8 mouse cellular contexts compared by ENCODE assay signal in the genomic region with DNA sequence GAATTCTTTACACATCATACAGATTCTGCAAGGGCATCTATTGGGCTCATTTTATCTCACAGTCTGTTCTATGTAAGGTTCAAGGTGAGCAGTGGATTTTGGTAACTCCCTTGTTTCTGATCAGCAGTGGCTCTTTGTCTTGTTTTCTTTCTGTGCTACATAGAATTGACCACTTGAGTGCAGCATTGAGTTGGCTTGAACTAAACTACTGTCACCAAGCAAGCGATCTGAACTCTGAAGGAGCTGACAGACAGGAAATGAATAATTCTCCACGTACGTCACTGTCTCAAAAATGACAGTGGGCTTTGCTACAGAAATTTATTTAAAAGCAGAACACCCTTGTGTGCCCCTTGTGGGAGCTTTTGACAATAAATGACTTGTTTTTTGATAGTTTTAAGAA.
DNase-seq lines count a peak whose midpoint lies in the region; ATAC-seq and TF ChIP-seq lines count a peak whose summit lies in the region.

No protein-coding gene starts in this region.

- CTCF ChIA-PET in Patski (lab: Charles Lee) = interaction anchor here (0.8 to 2.1 kb wide), 3 partner anchors 8 to 766 kb away, joined by 3 to 8 read pairs (median 4); no protein-coding TSS in a partner anchor

- in situ Hi-C loops in Patski (cut with MboI; ENCODE audit: low pct_unique_long_range_greater_than_20kb) = loop anchor here (5.0 kb wide), 1 partner anchor 764 kb away; no protein-coding TSS in a partner anchor

- no peak overlapping the region for H3K4me3 ChIP-seq in embryonic facial prominence, embryonic 14.5 days (ENCODE audit: low read depth, low read length)
- H3K4me3 ChIP-seq in hindbrain, embryonic 12.5 days = no peak overlapping the region
- H3K4me3 ChIP-seq in midbrain, embryonic 13.5 days (replicated peaks) = no peak overlapping the region

- H3K4me1 ChIP-seq in embryonic facial prominence, embryonic 14.5 days (ENCODE audit: control insufficient read depth, insufficient read depth, low read length) = no peaks in the 10 kb centered on the region
- peaks cover 11% of the 10 kb centered on the region for H3K4me1 ChIP-seq in hindbrain, embryonic 12.5 days
- H3K4me1 ChIP-seq in midbrain, embryonic 13.5 days (replicated peaks) = peaks cover 38% of the 10 kb centered on the region

- no peak for ATAC-seq in Patski
- ATAC-seq in embryonic facial prominence, embryonic 14.5 days (ENCODE audit: low read depth) = peak; percentile 75; the same call in 1 of the 2 replicates
- peak; percentile 76 for ATAC-seq in hindbrain, embryonic 12.5 days (ENCODE audit: low FRiP score)
- peak; percentile 82 for ATAC-seq in midbrain, embryonic 13.5 days

- TF ChIP-seq CTCF in Patski (IDR thresholded peaks at IDR 0.05) = peak; percentile 60

- intact Hi-C loops in left cerebral cortex, postnatal 36 days (cut with DNase I) = loop anchor here (2.0 to 5.0 kb wide), 3 partner anchors 669 to 904 kb away; no protein-coding TSS in a partner anchor

- POLR2A ChIA-PET in Patski (lab: Charles Lee) = no interaction called here

- DNase-seq in left cerebral cortex, adult 11 months (ENCODE audit: low spot score) = peak; percentile 47
- no peak for DNase-seq in left cerebral cortex, postnatal 36 days (ENCODE audit: low spot score in 2 of 2)
- peak; percentile 12 for DNase-seq in Patski (ENCODE audit: low read depth, low spot score)
- DNase-seq in embryonic facial prominence, embryonic 14.5 days (ENCODE audit: low spot score) = peak; percentile 82
- peak; percentile 35 for DNase-seq in layer of hippocampus, adult 9-11 months
- DNase-seq in testis, postnatal 14 days (ENCODE audit: low spot score) = no peak

- peak overlapping the region; percentile 36 for H3K4me2 ChIP-seq in embryonic facial prominence, embryonic 14.5 days (ENCODE audit: low read depth, low read length)
- H3K4me2 ChIP-seq in hindbrain, embryonic 12.5 days (replicated peaks) = peak overlapping the region; percentile 35
- H3K4me2 ChIP-seq in midbrain, embryonic 13.5 days (replicated peaks) = peak overlapping the region; percentile 36

- under 1% methylated on average over 3 of the region's 3 CpGs for WGBS in embryonic facial prominence, embryonic 14.5 days
- 0% methylated on average over 3 of the region's 3 CpGs for WGBS in hindbrain, embryonic 12.5 days
- 0% methylated on average over 3 of the region's 3 CpGs for WGBS in midbrain, embryonic 13.5 days

- H3K9me3 ChIP-seq in embryonic facial prominence, embryonic 14.5 days (ENCODE audit: control insufficient read depth, low read length) = no peaks in the 10 kb centered on the region
- H3K9me3 ChIP-seq in hindbrain, embryonic 12.5 days (replicated peaks) = no peaks in the 10 kb centered on the region
- H3K9me3 ChIP-seq in midbrain, embryonic 13.5 days = no peaks in the 10 kb centered on the region

- H3K27ac ChIP-seq in embryonic facial prominence, embryonic 14.5 days (replicated peaks; ENCODE audit: low read depth, low read length) = no peak overlapping the region
- peak overlapping the region; percentile 64; the same call in 1 of the 2 replicates for H3K27ac ChIP-seq in hindbrain, embryonic 12.5 days
- H3K27ac ChIP-seq in midbrain, embryonic 13.5 days = peak overlapping the region; percentile 81

- no peaks in the 10 kb centered on the region for H3K36me3 ChIP-seq in embryonic facial prominence, embryonic 14.5 days (ENCODE audit: control insufficient read depth, insufficient read depth, low read length)
- no peaks in the 10 kb centered on the region for H3K36me3 ChIP-seq in hindbrain, embryonic 12.5 days
- H3K36me3 ChIP-seq in midbrain, embryonic 13.5 days = no peaks in the 10 kb centered on the region

- no peaks in the 10 kb centered on the region for H3K27me3 ChIP-seq in Patski
- H3K27me3 ChIP-seq in embryonic facial prominence, embryonic 14.5 days (replicated peaks; ENCODE audit: control insufficient read depth, insufficient read depth, low read length) = no peaks in the 10 kb centered on the region
- no peaks in the 10 kb centered on the region for H3K27me3 ChIP-seq in hindbrain, embryonic 12.5 days
- no peaks in the 10 kb centered on the region for H3K27me3 ChIP-seq in midbrain, embryonic 13.5 days

- H3K9ac ChIP-seq in embryonic facial prominence, embryonic 14.5 days (ENCODE audit: low read depth, low read length) = peak overlapping the region; percentile 26; the same call in 1 of the 2 replicates
- no peak overlapping the region for H3K9ac ChIP-seq in hindbrain, embryonic 12.5 days
- H3K9ac ChIP-seq in midbrain, embryonic 13.5 days (replicated peaks) = 0 out of 2 replicates have a peak overlapping the region, but pooled peaks have one; percentile 25

Comparison
In these comparisons a context has a peak if more than half of its experiments do, and no peak if none do; other contexts are left out.
1. DNase-seq: peak in left cerebral cortex, adult 11 months (single experiment), Patski (single experiment), embryonic facial prominence, embryonic 14.5 days (single experiment) and layer of hippocampus, adult 9-11 months (single experiment); none in left cerebral cortex, postnatal 36 days (0 of 2) and testis, postnatal 14 days (single experiment).
2. Peak in every context shown above with its lines, with median percentiles within 50 percentile points of each other: H3K4me2 ChIP-seq.